Mouse (Mus musculus): ENCODE measurements around the gene Cops7b. TPM values are rescaled to one million over a fixed set of nuclear protein-coding genes. Genes with fewer than 3 reads are reported as not detected.

Cops7b gene
- polyA plus RNA-seq, 1 experiment from 2014 or later = 63.4 TPM

- Histone ChIP-seq H3K27me3 (no peaks in the 10 kb centered on the region), H3K9me3 (no peaks in the 10 kb centered on the region), H3K4me2 (replicated peaks) (no peak overlapping the region), H3K27ac (replicated peaks) (no peak overlapping the region), H3K4me3 (no peak overlapping the region), H3K36me3 (peaks cover 15% of the 10 kb centered on the region; the same call in 1 of the 2 replicates), H3K4me1 (no peaks in the 10 kb centered on the region), H3K9ac (replicated peaks) (no peak overlapping the region)
- 95% methylated on average over 2 of the region's 2 CpGs for WGBS
- no peak for ATAC-seq (replicated peaks)
Observed at GRCm38 (mm10) chr1:86568409-86568808, 14.3 kb upstream of the Cops7b start.

GRCm38 (mm10) chr1:86569292-86569860 is 13.3 kb upstream of the Cops7b start:
- Histone ChIP-seq H3K27ac (replicated peaks) (no peak overlapping the region), H3K4me3 (no peak overlapping the region), H3K9ac (replicated peaks) (no peak overlapping the region), H3K36me3 (peaks cover 6% of the 10 kb centered on the region; the same call in 1 of the 2 replicates), H3K27me3 (no peaks in the 10 kb centered on the region), H3K9me3 (no peaks in the 10 kb centered on the region), H3K4me1 (no peaks in the 10 kb centered on the region), H3K4me2 (replicated peaks) (no peak overlapping the region)
- no peak for ATAC-seq (replicated peaks)
- WGBS = 83% methylated on average over 2 of the region's 2 CpGs

- Histone ChIP-seq H3K27ac (replicated peaks) (no peak overlapping the region), H3K4me1 (no peaks in the 10 kb centered on the region), H3K9ac (replicated peaks) (no peak overlapping the region), H3K27me3 (no peaks in the 10 kb centered on the region), H3K9me3 (no peaks in the 10 kb centered on the region), H3K36me3 (peaks cover 4% of the 10 kb centered on the region; the same call in 1 of the 2 replicates), H3K4me3 (no peak overlapping the region), H3K4me2 (replicated peaks) (no peak overlapping the region)
- ATAC-seq (replicated peaks) = no peak
- whole genome bisulfite sequencing = 97% methylated on average over 2 of the region's 2 CpGs
Observed at GRCm38 (mm10) chr1:86571381-86571780, 11.3 kb upstream of the Cops7b start.

DNA sequence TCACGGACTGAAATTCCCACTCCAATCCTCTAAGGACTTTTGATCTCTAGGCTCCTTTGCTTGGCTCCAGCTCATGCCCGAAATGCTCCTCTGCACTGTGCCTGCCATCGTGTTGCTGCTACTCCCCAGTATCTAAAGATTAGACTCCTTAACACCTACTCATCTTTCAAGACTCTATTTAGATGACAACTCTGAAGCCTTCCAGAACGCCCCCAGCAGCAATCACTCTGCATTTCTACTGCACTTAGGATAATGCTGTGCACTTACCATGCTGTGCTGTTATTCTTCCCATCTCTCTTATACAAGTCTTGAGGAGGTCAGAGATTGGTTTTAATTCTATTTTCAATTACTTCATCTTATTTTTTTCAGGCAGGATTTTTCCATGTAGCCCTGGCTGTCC is 10.8 kb upstream of the Cops7b start:
- ATAC-seq (replicated peaks) = no peak
- no peak overlapping the region for H3K9ac ChIP-seq (replicated peaks)
- H3K4me2 ChIP-seq (replicated peaks) = no peak overlapping the region
- no peaks in the 10 kb centered on the region for H3K4me1 ChIP-seq
- no peak overlapping the region for H3K4me3 ChIP-seq
- no peaks in the 10 kb centered on the region for H3K9me3 ChIP-seq
- 92% methylated on average over 4 of the region's 4 CpGs for WGBS
- H3K27me3 ChIP-seq = no peaks in the 10 kb centered on the region
- no peak overlapping the region for H3K27ac ChIP-seq (replicated peaks)
- peaks cover 2% of the 10 kb centered on the region; the same call in 1 of the 2 replicates for H3K36me3 ChIP-seq

GRCm38 (mm10) chr1:86580426-86580825 is 2.3 kb upstream of the Cops7b start:
- no peak overlapping the region for H3K9ac ChIP-seq (replicated peaks)
- H3K27me3 ChIP-seq = no peaks in the 10 kb centered on the region
- H3K4me2 ChIP-seq (replicated peaks) = no peak overlapping the region
- 90% methylated on average over 6 of the region's 6 CpGs for WGBS
- H3K9me3 ChIP-seq = no peaks in the 10 kb centered on the region
- H3K4me1 ChIP-seq = peaks cover 18% of the 10 kb centered on the region
- no peaks in the 10 kb centered on the region; the same call in 1 of the 2 replicates for H3K36me3 ChIP-seq
- H3K4me3 ChIP-seq = no peak overlapping the region
- no peak overlapping the region for H3K27ac ChIP-seq (replicated peaks)
- no peak for ATAC-seq (replicated peaks)

DNA sequence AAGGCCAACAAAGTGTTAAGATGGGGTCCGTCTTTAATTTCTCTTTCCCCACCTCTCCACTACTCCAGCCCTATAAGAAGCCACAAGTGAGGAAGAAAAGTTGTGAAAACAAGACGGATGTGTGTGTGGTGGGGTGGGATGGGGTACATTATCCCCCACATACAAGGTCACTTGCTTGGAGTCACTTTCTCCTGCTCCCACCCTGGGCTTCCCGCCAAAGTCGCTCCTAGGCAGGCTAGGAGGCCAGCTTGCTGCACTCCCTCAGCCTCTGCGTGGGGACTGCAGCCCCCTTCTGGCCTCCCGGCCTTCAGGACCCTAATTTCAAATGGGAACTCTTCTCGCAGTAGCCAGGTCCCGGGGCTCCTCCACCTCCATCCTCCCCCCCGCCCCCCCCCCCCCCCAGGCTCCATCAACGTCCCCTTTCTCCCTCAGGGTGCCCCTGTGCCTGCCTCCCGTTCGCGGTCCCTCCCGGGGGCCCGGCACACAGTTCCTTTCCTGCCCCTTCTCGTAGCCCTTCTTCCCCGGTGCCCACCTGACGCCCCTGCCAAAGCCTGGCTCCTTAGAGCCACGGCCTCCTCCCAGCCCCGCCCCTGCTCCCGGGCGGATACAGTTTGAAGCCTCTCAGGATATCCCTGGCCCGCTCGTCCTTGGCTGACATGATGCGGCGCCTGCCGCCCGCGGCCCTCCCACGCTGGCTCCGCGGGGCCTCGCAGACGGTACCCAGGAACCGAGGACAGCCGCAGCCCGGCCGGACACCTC is 833 bp upstream of the Cops7b start:
- Histone ChIP-seq H3K27ac (replicated peaks) (peak overlapping the region; percentile 73), H3K4me2 (replicated peaks) (peak overlapping the region; percentile 75), H3K4me1 (peaks cover 22% of the 10 kb centered on the region), H3K27me3 (no peaks in the 10 kb centered on the region), H3K9ac (replicated peaks) (peak overlapping the region; percentile 89), H3K9me3 (no peaks in the 10 kb centered on the region), H3K4me3 (peak overlapping the region; percentile 83), H3K36me3 (no peaks in the 10 kb centered on the region; the same call in 1 of the 2 replicates)
- peak; percentile 83 for ATAC-seq (replicated peaks)
- 1% methylated on average over 37 of the region's 38 CpGs for WGBS

DNA sequence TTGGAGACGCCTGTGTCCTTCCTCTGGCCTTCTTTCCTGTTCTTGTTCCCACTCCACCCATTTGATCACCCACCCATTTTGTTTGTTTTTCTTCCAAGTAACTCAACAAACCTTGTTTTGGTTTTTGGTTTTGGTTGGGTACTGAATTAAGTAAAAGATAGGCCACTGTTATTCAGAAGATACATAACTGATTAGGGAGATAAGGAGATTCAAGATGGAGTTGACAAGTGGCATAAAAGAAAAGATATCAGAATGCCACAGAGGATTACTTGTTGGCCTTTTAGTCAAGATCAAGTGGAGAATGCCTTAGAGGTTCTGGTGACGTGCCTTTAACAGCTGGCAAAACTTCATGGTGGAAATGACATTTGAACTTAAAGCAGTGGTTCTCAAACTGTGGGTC is 1.0 kb downstream of the Cops7b start:
- Histone ChIP-seq H3K27ac (replicated peaks) (no peak overlapping the region), H3K4me2 (replicated peaks) (no peak overlapping the region), H3K36me3 (no peaks in the 10 kb centered on the region), H3K27me3 (no peaks in the 10 kb centered on the region), H3K9ac (replicated peaks) (no peak overlapping the region), H3K9me3 (no peaks in the 10 kb centered on the region), H3K4me1 (peaks cover 35% of the 10 kb centered on the region), H3K4me3 (no peak overlapping the region)
- ATAC-seq (replicated peaks) = no peak
- WGBS = 75% methylated on average over 2 of the region's 2 CpGs

DNA sequence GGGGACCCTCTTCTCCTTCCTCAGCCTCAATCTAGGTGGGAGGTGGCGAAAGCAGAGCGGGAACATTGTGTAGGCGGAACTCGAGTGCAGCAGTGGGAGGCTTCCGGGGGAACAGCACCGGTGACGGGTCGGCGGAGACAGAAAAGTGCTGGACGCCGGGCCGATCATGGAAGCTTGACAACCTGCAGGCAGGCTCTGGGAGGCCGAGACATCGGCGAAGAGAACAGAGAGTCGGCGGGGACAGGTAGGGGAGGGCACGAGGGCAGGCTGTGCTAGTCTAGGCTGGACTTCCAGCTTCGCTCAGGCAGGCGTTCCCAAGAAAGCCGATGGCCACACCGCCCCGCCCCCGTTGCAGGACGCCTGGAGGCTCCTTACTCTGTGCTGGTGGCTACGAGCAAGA is 4.3 kb downstream of the Cops7b start:
- Histone ChIP-seq H3K4me3 (peak overlapping the region; percentile 95), H3K4me2 (replicated peaks) (peak overlapping the region; percentile 78), H3K9me3 (no peaks in the 10 kb centered on the region), H3K9ac (replicated peaks) (peak overlapping the region; percentile 94), H3K36me3 (peaks cover 12% of the 10 kb centered on the region), H3K27ac (replicated peaks) (peak overlapping the region; percentile 39; the same call in 1 of the 2 replicates), H3K4me1 (peaks cover 30% of the 10 kb centered on the region), H3K27me3 (no peaks in the 10 kb centered on the region)
- ATAC-seq (replicated peaks) = peak; percentile 19
- WGBS = under 1% methylated on average over 26 of the region's 26 CpGs

DNA sequence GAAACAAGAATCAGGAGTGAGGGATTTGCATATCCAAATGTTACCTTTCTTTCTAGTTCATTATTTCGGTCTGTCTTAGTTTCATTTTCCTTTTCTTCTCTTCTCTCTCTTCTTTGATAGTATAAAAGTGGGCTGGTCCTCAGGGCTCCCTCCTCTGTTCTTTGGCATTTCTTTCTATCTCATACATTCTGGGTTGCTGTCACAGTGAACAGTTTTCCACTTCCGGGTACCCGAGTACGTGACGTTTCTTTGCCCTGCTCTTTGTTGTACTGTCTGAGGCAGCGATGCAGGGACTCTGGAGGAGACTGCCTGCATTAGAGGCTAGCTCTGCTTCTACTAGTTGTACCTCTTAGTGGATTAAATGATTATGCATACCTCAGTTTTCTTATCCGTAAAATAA is 11.8 kb downstream of the Cops7b start:
- Histone ChIP-seq H3K27ac (replicated peaks) (no peak overlapping the region), H3K4me1 (no peaks in the 10 kb centered on the region), H3K36me3 (peaks cover 37% of the 10 kb centered on the region), H3K9me3 (no peaks in the 10 kb centered on the region), H3K4me2 (replicated peaks) (no peak overlapping the region), H3K9ac (replicated peaks) (no peak overlapping the region), H3K4me3 (no peak overlapping the region), H3K27me3 (no peaks in the 10 kb centered on the region)
- 93% methylated on average over 7 of the region's 7 CpGs for WGBS
- ATAC-seq (replicated peaks) = no peak

GRCm38 (mm10) chr1:86595315-86595714 is 12.6 kb downstream of the Cops7b start:
- H3K4me1 ChIP-seq = no peaks in the 10 kb centered on the region
- no peaks in the 10 kb centered on the region for H3K9me3 ChIP-seq
- H3K36me3 ChIP-seq = peaks cover 41% of the 10 kb centered on the region
- H3K4me2 ChIP-seq (replicated peaks) = no peak overlapping the region
- no peaks in the 10 kb centered on the region for H3K27me3 ChIP-seq
- H3K4me3 ChIP-seq = no peak overlapping the region
- ATAC-seq (replicated peaks) = no peak
- no peak overlapping the region for H3K9ac ChIP-seq (replicated peaks)
- no peak overlapping the region for H3K27ac ChIP-seq (replicated peaks)
- WGBS = 89% methylated on average over 6 of the region's 6 CpGs

- no peaks in the 10 kb centered on the region for H3K27me3 ChIP-seq
- no peak overlapping the region for H3K4me2 ChIP-seq (replicated peaks)
- H3K9ac ChIP-seq (replicated peaks) = no peak overlapping the region
- no peaks in the 10 kb centered on the region for H3K9me3 ChIP-seq
- ATAC-seq (replicated peaks) = no peak
- no peak overlapping the region for H3K27ac ChIP-seq (replicated peaks)
- WGBS = 94% methylated on average over 6 of the region's 6 CpGs
- H3K4me1 ChIP-seq = no peaks in the 10 kb centered on the region
- H3K36me3 ChIP-seq = peaks cover 43% of the 10 kb centered on the region
- H3K4me3 ChIP-seq = no peak overlapping the region
Observed at GRCm38 (mm10) chr1:86596512-86596911, 13.8 kb downstream of the Cops7b start.

- no peaks in the 10 kb centered on the region for H3K27me3 ChIP-seq
- H3K27ac ChIP-seq (replicated peaks) = no peak overlapping the region
- H3K4me2 ChIP-seq (replicated peaks) = no peak overlapping the region
- peaks cover 56% of the 10 kb centered on the region for H3K36me3 ChIP-seq
- H3K9ac ChIP-seq (replicated peaks) = no peak overlapping the region
- H3K4me3 ChIP-seq = no peak overlapping the region
- H3K4me1 ChIP-seq = no peaks in the 10 kb centered on the region
- WGBS = 65% methylated on average over 3 of the region's 3 CpGs
- H3K9me3 ChIP-seq = no peaks in the 10 kb centered on the region
- 0 out of 2 replicates have a peak, but pooled peaks have one; percentile 8 for ATAC-seq (replicated peaks)
Observed at GRCm38 (mm10) chr1:86598516-86598915, 15.8 kb downstream of the Cops7b start.

Data from forebrain, embryonic 15.5 days (tissue).